Mouse (Mus musculus): ENCODE measurements around the gene Auh.
A peak's percentile ranks its signal among the peaks of the same experiment; 100 is the strongest.

Gene Auh

DNA sequence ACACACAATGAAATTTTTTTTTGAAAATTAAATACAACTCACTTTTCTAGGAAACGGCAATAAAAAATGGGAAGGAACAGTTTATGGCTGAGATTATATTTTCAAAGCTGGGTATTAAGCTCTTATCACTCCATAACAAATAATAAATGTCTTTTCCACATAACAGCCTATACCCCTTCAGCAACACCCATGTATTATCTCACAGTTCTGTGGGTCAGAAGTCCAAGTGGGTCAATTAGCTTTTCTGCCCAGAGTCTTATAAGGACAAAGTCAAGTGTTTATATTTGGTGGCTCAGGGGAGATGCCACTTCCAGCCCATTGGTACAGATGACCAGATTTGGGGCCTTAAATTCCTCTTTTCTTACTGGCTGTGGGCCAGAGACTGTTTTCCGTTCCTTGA, 129.4 kb downstream of the Auh start:
- no peak for DNase-seq (ENCODE audit: low spot score)

DNA sequence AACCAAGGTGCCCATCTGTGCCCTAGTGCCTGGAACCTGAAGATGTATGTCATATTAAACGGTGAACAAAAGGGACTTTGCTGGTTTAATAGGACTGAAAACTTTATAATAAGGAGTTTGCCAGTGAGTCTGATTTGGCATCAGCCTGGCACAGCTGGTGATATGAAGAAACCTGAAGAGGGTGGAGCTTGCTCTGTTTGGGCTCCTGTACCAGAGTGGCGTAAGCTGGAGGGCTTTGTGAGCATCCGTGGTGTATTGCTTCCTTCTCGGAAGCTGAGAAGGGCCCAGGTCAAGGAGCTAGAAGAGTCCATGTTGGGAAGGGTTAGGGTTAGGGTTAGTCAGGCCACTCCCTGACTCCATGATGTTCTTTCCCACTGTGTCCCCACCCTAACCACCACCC, 135.2 kb downstream of the Auh start:
- DNase-seq (ENCODE audit: low spot score), result no peak

DNA sequence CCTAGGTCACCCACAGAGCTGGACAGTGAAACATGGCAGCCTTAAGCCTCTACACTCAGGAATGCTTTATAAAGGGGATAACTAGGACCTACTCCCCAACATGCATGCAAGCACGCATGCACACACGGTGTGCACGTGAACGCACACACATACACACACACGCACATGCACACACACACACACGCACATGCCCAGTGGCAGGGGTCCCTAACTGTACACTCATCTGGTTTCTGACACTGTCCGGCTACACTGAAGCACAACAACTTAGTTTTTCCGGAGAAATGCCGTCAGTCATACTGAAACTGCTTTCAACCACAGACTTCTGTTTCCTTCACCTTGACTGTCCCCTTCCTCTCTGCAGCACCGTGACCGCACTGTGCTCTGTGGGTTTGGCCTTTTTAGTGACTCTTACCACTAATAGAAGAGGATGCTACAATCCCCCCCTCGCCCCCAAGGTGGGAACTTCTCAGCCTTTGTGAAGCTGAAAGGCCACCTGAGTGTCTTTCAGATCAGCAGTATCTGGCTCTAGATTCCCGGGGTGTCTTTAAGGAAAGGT, 136.0 kb downstream of the Auh start:
- peak; percentile 43 for DNase-seq (ENCODE audit: low spot score)

GRCm38 (mm10) chr13:52792242-52792844, 137.1 kb downstream of the Auh start:
- DNase-seq (ENCODE audit: low spot score), result no peak

- no peak for DNase-seq (ENCODE audit: low spot score)
These were observed 138.6 kb downstream of the Auh start for GRCm38 (mm10) chr13:52790894-52791293.

All from spleen, adult 12 weeks (tissue).